Mouse (Mus musculus) testis, adult 2 months (tissue): ENCODE measurements around the gene Cubn. TPM values are rescaled to one million over a fixed set of nuclear protein-coding genes. Genes with fewer than 3 reads are reported as not detected.

Experiments used
- H3K27ac ChIP-seq: fragments of 200-500 bp; 2 replicates; pipeline ENCODE4 v1.5.1; 2012; ENCODE audit warnings: low read depth, low read length; ENCODE audit not compliant: control insufficient read depth, insufficient read depth
- H3K27me3 ChIP-seq: fragments of 200-500 bp; 2 replicates; pipeline ENCODE4 v1.6.1; 2012; ENCODE audit warnings: mild to moderate bottlenecking, low read length, moderate library complexity; ENCODE audit not compliant: control insufficient read depth, insufficient read depth
- H3K36me3 ChIP-seq: fragments of 200-500 bp; 2 replicates; pipeline ENCODE4 v1.6.1; 2012; ENCODE audit warnings: mild to moderate bottlenecking, low read length; ENCODE audit not compliant: control insufficient read depth, insufficient read depth
- H3K4me1 ChIP-seq: fragments of 200-500 bp; 2 replicates; pipeline ENCODE4 v1.6.1; 2012; ENCODE audit warnings: low read length; ENCODE audit not compliant: control insufficient read depth, insufficient read depth
- H3K4me3 ChIP-seq: fragments of 200-500 bp; 2 replicates; pipeline ENCODE4 v1.5.1; 2012; ENCODE audit warnings: low read depth, mild to moderate bottlenecking, low read length, moderate library complexity, mixed read lengths; ENCODE audit not compliant: control insufficient read depth
- CTCF ChIP-seq: fragments of 200-500 bp; IDR thresholded peaks from 2 replicates; pipeline ENCODE4 v1.5.1; 2012; ENCODE audit warnings: low read depth, mild to moderate bottlenecking, inconsistent platforms, low read length, moderate library complexity; ENCODE audit not compliant: control insufficient read depth, insufficient read depth, insufficient replicate concordance
- POLR2A ChIP-seq: fragments of 200-500 bp; IDR thresholded peaks from 2 replicates; pipeline ENCODE4 v1.6.1; 2012; ENCODE audit warnings: low read depth, mild to moderate bottlenecking, inconsistent platforms, low read length, moderate library complexity; ENCODE audit not compliant: control insufficient read depth
- polyA plus RNA-seq: library from polyadenylated mRNA; depleted of rRNA; stranded (reverse); fragments of >200 nt; gene quantifications from 2 replicates; pipeline ENCODE4 v1.2.3, GENCODE M21; 2012

The Cubn gene
- polyA plus RNA-seq, 1 experiment = 0.96 TPM

DNA sequence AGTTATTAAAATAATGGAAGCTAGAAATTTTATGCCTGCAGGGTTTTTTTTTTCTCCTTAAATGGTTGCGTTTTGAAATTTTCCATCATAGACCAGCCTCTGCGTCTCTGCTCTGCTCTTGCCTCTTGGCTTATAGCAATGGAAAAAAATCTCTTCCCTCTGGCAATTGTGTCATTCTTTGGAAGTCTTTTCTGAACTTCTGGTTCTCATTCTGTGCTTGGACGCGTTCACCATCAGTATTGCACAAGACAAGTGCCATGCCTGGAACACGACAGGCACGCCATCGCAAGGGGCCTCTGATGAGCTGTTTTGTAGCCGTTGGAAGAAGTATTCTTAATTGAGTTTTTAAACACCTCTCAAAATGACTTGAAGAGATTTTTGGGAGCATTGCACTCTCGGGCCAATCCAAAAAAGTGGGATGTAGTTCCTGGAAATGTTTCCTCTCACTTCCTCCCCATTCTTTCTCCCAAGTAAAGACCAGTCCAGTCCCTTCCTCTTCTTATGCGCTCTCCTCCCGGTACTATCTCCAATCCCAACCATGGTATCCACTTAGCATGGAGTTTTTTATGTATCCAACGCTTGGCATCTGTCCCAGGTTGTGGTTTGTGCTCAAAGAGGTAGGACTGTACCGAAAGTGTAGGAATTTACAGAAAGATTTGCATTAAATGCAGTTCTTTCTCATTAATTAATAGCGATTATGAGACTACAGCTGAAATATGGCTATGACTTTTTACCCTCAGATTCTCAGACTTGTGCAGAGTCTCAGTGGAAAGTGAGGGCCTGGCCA is 69.4 kb downstream of the Cubn start:
- H3K4me1 ChIP-seq = no peaks in the 10 kb centered on the region
- H3K27ac ChIP-seq = no peak overlapping the region
- no peak for TF ChIP-seq CTCF
- TF ChIP-seq POLR2A = no peak
- H3K36me3 ChIP-seq = no peaks in the 10 kb centered on the region
- no peaks in the 10 kb centered on the region for H3K27me3 ChIP-seq
- H3K4me3 ChIP-seq = no peak overlapping the region

GRCm38 (mm10) chr2:13416765-13417524 is 74.7 kb downstream of the Cubn start:
- Histone ChIP-seq H3K36me3 (no peaks in the 10 kb centered on the region), H3K4me1 (no peaks in the 10 kb centered on the region), H3K27me3 (no peaks in the 10 kb centered on the region), H3K27ac (no peak overlapping the region), H3K4me3 (no peak overlapping the region)
- TF ChIP-seq POLR2A = no peak
- no peak for TF ChIP-seq CTCF

DNA sequence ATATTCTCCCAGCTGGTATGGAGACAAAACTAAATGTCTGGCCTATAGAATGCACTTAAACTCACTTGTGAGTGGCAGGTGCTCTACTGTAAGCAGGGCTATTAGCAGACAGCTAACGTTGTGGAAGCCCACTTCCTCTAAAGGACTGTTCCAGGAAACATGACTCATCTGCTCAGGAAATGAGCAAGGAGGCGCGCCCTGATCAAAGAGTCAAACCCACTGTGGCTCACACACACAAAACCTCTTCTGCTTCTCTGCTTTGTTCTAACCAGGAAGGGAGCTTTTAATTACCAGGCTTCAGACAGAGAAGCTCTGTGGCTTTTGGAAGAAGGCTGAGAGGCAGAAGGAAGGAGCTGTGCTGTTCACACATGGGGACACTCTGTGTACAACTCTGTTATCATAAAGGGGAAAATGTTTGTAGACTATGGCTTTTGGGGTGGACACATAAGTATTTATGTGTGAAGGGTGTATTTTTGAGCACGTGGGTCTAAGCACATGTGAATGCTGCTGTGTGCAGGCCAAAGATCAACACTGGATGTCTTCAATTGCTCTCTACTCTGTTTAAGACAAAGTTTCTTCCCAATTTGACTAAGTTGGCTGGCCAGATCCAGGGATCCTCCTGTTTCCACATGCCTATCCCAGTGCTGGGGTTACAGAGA is 78.0 kb downstream of the Cubn start:
- no peak overlapping the region for H3K4me3 ChIP-seq
- H3K4me1 ChIP-seq = no peaks in the 10 kb centered on the region
- H3K27ac ChIP-seq = no peak overlapping the region; the same call in 1 of the 2 replicates
- H3K36me3 ChIP-seq = no peaks in the 10 kb centered on the region
- TF ChIP-seq POLR2A (no peak), CTCF (no peak)
- no peaks in the 10 kb centered on the region for H3K27me3 ChIP-seq

DNA sequence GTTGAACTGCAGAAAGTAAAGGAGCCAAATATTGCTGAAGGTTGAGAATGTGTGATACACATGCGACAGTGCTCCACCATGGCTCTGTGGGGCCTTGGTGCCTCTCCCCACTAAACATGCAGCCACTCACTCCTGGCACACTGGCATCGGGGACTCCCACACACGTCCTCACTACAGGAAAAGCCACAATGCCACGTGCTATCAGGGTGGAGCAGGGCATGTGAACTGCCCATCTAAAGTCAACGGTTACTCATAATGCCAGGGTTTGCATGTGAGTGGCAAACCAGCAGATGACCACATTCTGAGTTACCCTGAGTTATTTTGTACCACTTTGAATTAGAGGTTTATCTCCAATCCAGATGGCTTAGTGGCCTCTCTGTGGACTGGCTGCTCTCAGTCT is 81.0 kb downstream of the Cubn start:
- H3K4me1 ChIP-seq = no peaks in the 10 kb centered on the region
- H3K27me3 ChIP-seq = no peaks in the 10 kb centered on the region
- no peaks in the 10 kb centered on the region for H3K36me3 ChIP-seq
- H3K27ac ChIP-seq = no peak overlapping the region
- H3K4me3 ChIP-seq = no peak overlapping the region
- TF ChIP-seq CTCF (no peak), POLR2A (no peak)

DNA sequence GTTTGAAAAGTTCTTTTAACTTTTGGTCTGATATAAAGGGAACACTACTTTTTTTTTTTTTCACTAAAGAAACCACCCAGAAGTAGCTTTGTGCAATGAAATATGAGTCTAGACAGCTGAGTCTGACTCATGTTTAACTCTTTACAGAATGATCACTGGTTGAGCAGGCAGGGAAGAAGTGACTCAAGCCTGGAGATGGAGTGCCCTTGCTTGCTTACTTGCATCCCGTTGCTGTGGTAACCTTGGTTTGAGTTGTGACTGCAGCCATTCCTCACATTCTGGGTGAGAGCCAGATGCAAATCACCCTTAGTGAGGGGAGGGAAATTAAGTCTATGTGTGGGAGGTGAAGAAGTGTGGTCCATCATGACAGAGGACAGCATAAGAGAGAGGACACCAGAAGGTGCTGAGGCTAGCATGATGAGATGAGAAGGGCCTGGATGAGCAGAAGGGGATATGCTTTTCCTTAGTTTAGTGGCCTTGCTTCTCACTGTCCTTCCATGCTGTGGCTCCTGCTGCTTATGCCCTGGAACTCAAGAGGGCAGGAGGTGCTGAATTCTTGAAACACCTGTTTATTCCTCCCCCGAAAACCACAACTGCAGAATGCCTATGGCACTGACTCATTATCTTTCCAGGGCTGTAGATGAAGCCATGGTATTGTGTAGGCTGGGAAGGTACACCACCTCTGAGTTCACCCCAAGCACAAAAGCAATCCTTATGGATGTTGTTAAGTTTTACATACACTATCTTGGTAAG is 81.7 kb downstream of the Cubn start:
- Histone ChIP-seq H3K27ac (no peak overlapping the region), H3K4me3 (no peak overlapping the region), H3K4me1 (no peaks in the 10 kb centered on the region), H3K36me3 (no peaks in the 10 kb centered on the region), H3K27me3 (no peaks in the 10 kb centered on the region)
- TF ChIP-seq CTCF (no peak), POLR2A (no peak)

DNA sequence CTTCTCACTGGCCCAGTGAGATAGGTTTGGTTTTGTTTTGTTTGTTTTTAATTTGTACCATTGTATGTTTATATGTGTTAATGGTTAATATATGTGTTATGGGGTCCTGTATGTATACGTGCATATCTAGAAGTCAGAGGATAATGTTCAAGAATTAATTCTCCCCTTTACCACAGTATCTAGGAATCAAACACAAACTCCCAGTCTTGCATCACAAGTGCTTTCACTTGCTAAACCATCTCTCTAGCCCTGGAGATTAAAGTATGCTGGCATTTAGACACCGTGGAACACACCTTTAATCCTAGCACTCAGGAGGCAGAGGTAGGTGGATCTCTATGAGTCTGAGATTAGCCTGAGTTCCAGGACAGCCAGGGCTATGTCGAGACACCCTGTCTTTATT is 83.3 kb downstream of the Cubn start:
- H3K27ac ChIP-seq = no peak overlapping the region
- no peak for TF ChIP-seq POLR2A
- TF ChIP-seq CTCF = no peak
- no peak overlapping the region for H3K4me3 ChIP-seq
- H3K27me3 ChIP-seq = no peaks in the 10 kb centered on the region
- no peaks in the 10 kb centered on the region for H3K36me3 ChIP-seq
- no peaks in the 10 kb centered on the region for H3K4me1 ChIP-seq

DNA sequence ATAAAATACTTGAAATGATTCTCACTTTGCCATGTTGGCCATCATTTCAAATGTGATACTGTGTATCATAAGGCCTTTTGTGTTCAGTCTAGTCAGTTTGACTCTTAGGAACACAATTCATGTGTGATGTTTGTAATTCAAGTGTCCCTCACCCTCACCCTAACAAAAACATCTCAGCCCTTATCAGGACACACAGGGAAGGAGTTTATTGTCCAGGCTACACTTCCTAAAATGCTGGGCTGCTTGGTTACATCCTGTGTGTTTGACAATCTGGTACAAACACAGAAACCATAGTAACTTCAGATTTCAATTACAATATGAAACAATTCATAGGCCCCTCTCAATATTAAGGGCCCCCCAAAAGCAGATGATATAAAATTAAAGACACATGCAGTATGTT is 83.9 kb downstream of the Cubn start:
- Histone ChIP-seq H3K4me3 (no peak overlapping the region), H3K36me3 (no peaks in the 10 kb centered on the region), H3K27me3 (no peaks in the 10 kb centered on the region), H3K27ac (no peak overlapping the region), H3K4me1 (no peaks in the 10 kb centered on the region)
- TF ChIP-seq POLR2A = no peak
- no peak for TF ChIP-seq CTCF
